Mouse (Mus musculus): ENCODE measurements around the gene Scn4a. TPM values are rescaled to one million over a fixed set of nuclear protein-coding genes. Genes with fewer than 3 reads are reported as not detected.
"Not testable (repeated sequence)": the region's sequence is repeated elsewhere in the genome, so short reads cannot be mapped to it uniquely, and the experiment has no call there.

Gene Scn4a
- polyA plus RNA-seq, 1 experiment from 2014 or later, result not detected

GRCm38 (mm10) chr11:106349772-106350171, 3.3 kb downstream of the Scn4a start:
- WGBS, result 72% methylated on average over 6 of the region's 6 CpGs
- no peak overlapping the region for H3K9ac ChIP-seq (ENCODE audit: low read depth, low read length)

GRCm38 (mm10) chr11:106344910-106345309, 8.2 kb downstream of the Scn4a start:
- no peaks in the 10 kb centered on the region for H3K27me3 ChIP-seq (replicated peaks; ENCODE audit: control insufficient read depth, insufficient read depth, low read length)
- 32% methylated on average over 6 of the region's 6 CpGs for WGBS
- no peak overlapping the region for H3K4me2 ChIP-seq (ENCODE audit: low read depth, low read length)
- ATAC-seq, result no peak
- H3K9me3 ChIP-seq (ENCODE audit: control insufficient read depth, low read length), result no peaks in the 10 kb centered on the region
- no peaks in the 10 kb centered on the region for H3K36me3 ChIP-seq (ENCODE audit: control insufficient read depth, insufficient read depth, low read length)
- H3K4me3 ChIP-seq (ENCODE audit: low read length), result no peak overlapping the region
- H3K4me1 ChIP-seq (ENCODE audit: control insufficient read depth, insufficient read depth, low read length), result no peaks in the 10 kb centered on the region
- no peak overlapping the region for H3K27ac ChIP-seq (ENCODE audit: low read length)
- no peak overlapping the region for H3K9ac ChIP-seq (ENCODE audit: low read depth, low read length)

More at GRCm38 (mm10) chr11:106349772-106350171, 3.3 kb downstream of the Scn4a start:
- Histone ChIP-seq H3K4me2 (ENCODE audit: low read depth, low read length) (no peak overlapping the region), H3K27me3 (replicated peaks; ENCODE audit: control insufficient read depth, insufficient read depth, low read length) (no peaks in the 10 kb centered on the region), H3K36me3 (ENCODE audit: control insufficient read depth, insufficient read depth, low read length) (no peaks in the 10 kb centered on the region), H3K4me3 (ENCODE audit: low read length) (no peak overlapping the region), H3K9me3 (ENCODE audit: control insufficient read depth, low read length) (no peaks in the 10 kb centered on the region), H3K4me1 (ENCODE audit: control insufficient read depth, insufficient read depth, low read length) (no peaks in the 10 kb centered on the region), H3K27ac (ENCODE audit: low read length) (no peak overlapping the region)
- ATAC-seq, result no peak

DNA sequence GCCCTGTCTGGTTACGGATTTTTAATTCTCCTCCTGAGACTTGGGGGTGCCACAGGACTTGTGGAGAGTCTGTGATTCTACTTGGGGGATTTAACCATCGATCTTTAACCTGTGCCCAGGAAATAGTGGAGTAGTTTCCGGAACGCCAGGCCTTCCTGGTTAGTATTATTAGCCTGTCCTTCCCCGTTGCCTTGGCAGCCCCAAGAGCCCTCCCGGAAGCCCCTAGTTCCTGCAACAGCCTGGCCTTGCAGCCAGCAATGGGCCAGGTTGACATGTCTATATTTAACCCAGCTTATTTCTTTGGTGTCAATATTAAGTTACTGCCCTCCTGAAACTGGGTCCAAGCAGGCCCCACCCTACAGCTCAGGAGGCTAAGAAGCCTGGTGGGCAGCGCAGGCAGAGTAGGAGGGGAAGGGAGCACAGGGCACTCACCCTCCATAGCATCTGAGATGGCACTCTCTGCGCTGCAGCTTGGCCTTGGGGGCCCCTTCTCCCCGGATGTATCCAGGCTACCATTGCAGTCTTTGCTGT, 12.0 kb downstream of the Scn4a start:
- Histone ChIP-seq H3K27ac (ENCODE audit: low read length) (no peak overlapping the region), H3K9ac (ENCODE audit: low read depth, low read length) (no peak overlapping the region), H3K9me3 (ENCODE audit: control insufficient read depth, low read length) (no peaks in the 10 kb centered on the region), H3K4me2 (ENCODE audit: low read depth, low read length) (no peak overlapping the region), H3K4me1 (ENCODE audit: control insufficient read depth, insufficient read depth, low read length) (no peaks in the 10 kb centered on the region), H3K4me3 (ENCODE audit: low read length) (no peak overlapping the region), H3K36me3 (ENCODE audit: control insufficient read depth, insufficient read depth, low read length) (no peaks in the 10 kb centered on the region), H3K27me3 (replicated peaks; ENCODE audit: control insufficient read depth, insufficient read depth, low read length) (no peaks in the 10 kb centered on the region)
- WGBS, result 76% methylated on average over 9 of the region's 9 CpGs
- no peak for ATAC-seq

GRCm38 (mm10) chr11:106339323-106339722, 13.8 kb downstream of the Scn4a start:
- WGBS, result 87% methylated on average over 4 of the region's 4 CpGs
- not testable (repeated sequence) for H3K27ac ChIP-seq (ENCODE audit: low read length)

GRCm38 (mm10) chr11:106338870-106339269, 14.2 kb downstream of the Scn4a start:
- no peaks in the 10 kb centered on the region for H3K27me3 ChIP-seq (replicated peaks; ENCODE audit: control insufficient read depth, insufficient read depth, low read length)
- H3K9me3 ChIP-seq (ENCODE audit: control insufficient read depth, low read length), result no peaks in the 10 kb centered on the region
- WGBS, result 74% methylated on average over 7 of the region's 7 CpGs
- H3K4me1 ChIP-seq (ENCODE audit: control insufficient read depth, insufficient read depth, low read length), result no peaks in the 10 kb centered on the region
- no peak overlapping the region for H3K9ac ChIP-seq (ENCODE audit: low read depth, low read length)
- H3K27ac ChIP-seq (ENCODE audit: low read length), result no peak overlapping the region
- no peak overlapping the region for H3K4me3 ChIP-seq (ENCODE audit: low read length)
- no peak for ATAC-seq
- H3K36me3 ChIP-seq (ENCODE audit: control insufficient read depth, insufficient read depth, low read length), result no peaks in the 10 kb centered on the region
- no peak overlapping the region for H3K4me2 ChIP-seq (ENCODE audit: low read depth, low read length)

More at GRCm38 (mm10) chr11:106339323-106339722, 13.8 kb downstream of the Scn4a start:
- not testable (repeated sequence) for ATAC-seq; H3K4me3 ChIP-seq (ENCODE audit: low read length); H3K36me3 ChIP-seq (ENCODE audit: control insufficient read depth, insufficient read depth, low read length); H3K4me1 ChIP-seq (ENCODE audit: control insufficient read depth, insufficient read depth, low read length); H3K27me3 ChIP-seq (replicated peaks; ENCODE audit: control insufficient read depth, insufficient read depth, low read length); H3K9ac ChIP-seq (ENCODE audit: low read depth, low read length); H3K9me3 ChIP-seq (ENCODE audit: control insufficient read depth, low read length); H3K4me2 ChIP-seq (ENCODE audit: low read depth, low read length)

- no peak for ATAC-seq
- Histone ChIP-seq H3K9me3 (ENCODE audit: control insufficient read depth, low read length) (no peaks in the 10 kb centered on the region), H3K4me1 (ENCODE audit: control insufficient read depth, insufficient read depth, low read length) (no peaks in the 10 kb centered on the region), H3K36me3 (ENCODE audit: control insufficient read depth, insufficient read depth, low read length) (no peaks in the 10 kb centered on the region), H3K27me3 (replicated peaks; ENCODE audit: control insufficient read depth, insufficient read depth, low read length) (no peaks in the 10 kb centered on the region), H3K4me3 (ENCODE audit: low read length) (no peak overlapping the region), H3K27ac (ENCODE audit: low read length) (no peak overlapping the region), H3K4me2 (ENCODE audit: low read depth, low read length) (no peak overlapping the region), H3K9ac (ENCODE audit: low read depth, low read length) (no peak overlapping the region)
- WGBS, result 80% methylated on average over 5 of the region's 5 CpGs
Measured at GRCm38 (mm10) chr11:106338029-106338428, 15.1 kb downstream of the Scn4a start.

- H3K4me2 ChIP-seq (ENCODE audit: low read depth, low read length), result no peak overlapping the region
- no peaks in the 10 kb centered on the region for H3K4me1 ChIP-seq (ENCODE audit: control insufficient read depth, insufficient read depth, low read length)
- ATAC-seq, result no peak
- WGBS, result 7% methylated on average over 2 of the region's 2 CpGs
- H3K27me3 ChIP-seq (replicated peaks; ENCODE audit: control insufficient read depth, insufficient read depth, low read length), result no peaks in the 10 kb centered on the region
- H3K36me3 ChIP-seq (ENCODE audit: control insufficient read depth, insufficient read depth, low read length), result no peaks in the 10 kb centered on the region
- no peak overlapping the region for H3K9ac ChIP-seq (ENCODE audit: low read depth, low read length)
- no peak overlapping the region for H3K27ac ChIP-seq (ENCODE audit: low read length)
- no peaks in the 10 kb centered on the region for H3K9me3 ChIP-seq (ENCODE audit: control insufficient read depth, low read length)
- H3K4me3 ChIP-seq (ENCODE audit: low read length), result no peak overlapping the region
Measured at GRCm38 (mm10) chr11:106334066-106334465, 19.0 kb downstream of the Scn4a start.

GRCm38 (mm10) chr11:106332458-106332857, 20.6 kb downstream of the Scn4a start:
- Histone ChIP-seq H3K9ac (ENCODE audit: low read depth, low read length) (no peak overlapping the region), H3K4me1 (ENCODE audit: control insufficient read depth, insufficient read depth, low read length) (no peaks in the 10 kb centered on the region), H3K9me3 (ENCODE audit: control insufficient read depth, low read length) (no peaks in the 10 kb centered on the region), H3K4me3 (ENCODE audit: low read length) (no peak overlapping the region), H3K4me2 (ENCODE audit: low read depth, low read length) (no peak overlapping the region), H3K27me3 (replicated peaks; ENCODE audit: control insufficient read depth, insufficient read depth, low read length) (no peaks in the 10 kb centered on the region), H3K27ac (ENCODE audit: low read length) (no peak overlapping the region), H3K36me3 (ENCODE audit: control insufficient read depth, insufficient read depth, low read length) (no peaks in the 10 kb centered on the region)
- no peak for ATAC-seq
- 53% methylated on average over 4 of the region's 4 CpGs for WGBS

DNA sequence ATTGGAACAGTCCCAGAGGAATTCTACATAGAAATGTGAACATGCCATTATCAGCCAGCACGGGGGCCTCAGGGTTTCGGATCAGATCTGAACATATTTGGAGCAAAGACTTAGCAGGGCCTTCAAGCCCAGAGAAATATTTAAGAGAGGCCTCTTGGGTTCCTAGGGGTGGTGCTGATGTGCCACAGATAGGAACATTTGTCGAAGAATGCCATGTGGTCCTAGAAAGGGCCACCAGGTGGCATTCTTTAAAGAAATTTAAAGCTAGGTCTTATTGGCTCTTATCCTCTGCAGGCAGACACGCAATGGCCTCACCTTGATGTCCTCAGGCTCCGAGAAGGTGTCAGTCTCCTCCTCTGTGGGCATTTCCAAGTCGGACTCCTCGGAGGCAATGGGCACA, 23.4 kb downstream of the Scn4a start:
- H3K27ac ChIP-seq (ENCODE audit: low read length), result no peak overlapping the region
- H3K4me3 ChIP-seq (ENCODE audit: low read length), result no peak overlapping the region
- H3K9me3 ChIP-seq (ENCODE audit: control insufficient read depth, low read length), result no peaks in the 10 kb centered on the region
- no peaks in the 10 kb centered on the region for H3K36me3 ChIP-seq (ENCODE audit: control insufficient read depth, insufficient read depth, low read length)
- no peaks in the 10 kb centered on the region for H3K4me1 ChIP-seq (ENCODE audit: control insufficient read depth, insufficient read depth, low read length)
- 54% methylated on average over 7 of the region's 7 CpGs for WGBS
- H3K27me3 ChIP-seq (replicated peaks; ENCODE audit: control insufficient read depth, insufficient read depth, low read length), result no peaks in the 10 kb centered on the region
- no peak for ATAC-seq
- no peak overlapping the region for H3K9ac ChIP-seq (ENCODE audit: low read depth, low read length)
- no peak overlapping the region for H3K4me2 ChIP-seq (ENCODE audit: low read depth, low read length)

- no peaks in the 10 kb centered on the region for H3K27me3 ChIP-seq (replicated peaks; ENCODE audit: control insufficient read depth, insufficient read depth, low read length)
Measured at GRCm38 (mm10) chr11:106329128-106329527, 24.0 kb downstream of the Scn4a start.

More at GRCm38 (mm10) chr11:106329128-106329527, 24.0 kb downstream of the Scn4a start:
- 39% methylated on average over 6 of the region's 6 CpGs for WGBS
- H3K27ac ChIP-seq (ENCODE audit: low read length), result no peak overlapping the region
- no peaks in the 10 kb centered on the region for H3K9me3 ChIP-seq (ENCODE audit: control insufficient read depth, low read length)
- H3K9ac ChIP-seq (ENCODE audit: low read depth, low read length), result no peak overlapping the region
- no peaks in the 10 kb centered on the region for H3K4me1 ChIP-seq (ENCODE audit: control insufficient read depth, insufficient read depth, low read length)
- ATAC-seq, result 0 out of 2 replicates have a peak, but pooled peaks have one; percentile 37
- no peak overlapping the region for H3K4me3 ChIP-seq (ENCODE audit: low read length)
- no peak overlapping the region for H3K4me2 ChIP-seq (ENCODE audit: low read depth, low read length)
- H3K36me3 ChIP-seq (ENCODE audit: control insufficient read depth, insufficient read depth, low read length), result no peaks in the 10 kb centered on the region
